Mouse (Mus musculus) megakaryocyte, adult 5-6 weeks (primary cell): ENCODE data around the gene Gm10696. TPM values are rescaled to one million over a fixed set of nuclear protein-coding genes. Genes with fewer than 3 reads are reported as not detected.
"Not testable (repeated sequence)": the region's sequence is repeated elsewhere in the genome, so short reads cannot be mapped to it uniquely, and the experiment has no call there.

ENCODE experiments used
- ATAC-seq: 2 replicates; pipeline ENCODE4 v1.8.0; 2016; ENCODE audit warnings: mild to moderate bottlenecking, inconsistent platforms; ENCODE audit not compliant: poor library complexity, severe bottlenecking
- total RNA-seq, 2 experiments: library from RNA; stranded (forward) in 1 of 2; stranded (reverse) in 1 of 2; fragments of 153-499, 151-499 nt in 1 of 2; fragments of 221-1000, 200-1000 nt in 1 of 2; gene quantifications; 2 replicates each; pipeline versions ENCODE4 v1.2.3 to v1.2.4; 2015 to 2017

Gm10696 gene
- total RNA-seq (2015) (not detected in 2 replicates), total RNA-seq (2017) (not detected in 2 replicates)

GRCm38 (mm10) chr3:94178093-94178492 lies at the start of gene Gm10696:
Gene Gm10696, minus strand, starts transcription at chr3:94178193.
- ATAC-seq = not testable (repeated sequence)

- ATAC-seq = not testable (repeated sequence)
These were observed 18.4 kb upstream of the Gm10696 start, which contains the start of gene Gm5286 for GRCm38 (mm10) chr3:94196414-94196813. Gene Gm5286, plus strand, starts transcription at chr3:94196714.

- not testable (repeated sequence) for ATAC-seq
These were observed 10.6 kb downstream of the Gm10696 start for GRCm38 (mm10) chr3:94167351-94167750.

Other genes with a start within 250 kb of the Gm10696 start
- gene Gm9117, start 234.7 kb downstream of the Gm10696 start, total RNA-seq (2015) = not detected in 2 replicates
- gene Gm9117, start 234.7 kb downstream of the Gm10696 start, total RNA-seq (2017) = not detected in 2 replicates
- not detected in 2 replicates for gene Tdpoz5, start 216.9 kb downstream of the Gm10696 start, total RNA-seq (2015)
- gene Tdpoz5, start 216.9 kb downstream of the Gm10696 start, total RNA-seq (2017) = not detected in 2 replicates
- not detected in 2 replicates for gene Gm9125, start 123.3 kb downstream of the Gm10696 start, total RNA-seq (2015)
- not detected in 2 replicates for gene Gm9125, start 123.3 kb downstream of the Gm10696 start, total RNA-seq (2017)
- not detected in 2 replicates for gene Gm10697, start 105.5 kb downstream of the Gm10696 start, total RNA-seq (2015)
- gene Gm10697, start 105.5 kb downstream of the Gm10696 start, total RNA-seq (2017) = not detected in 2 replicates
- not detected in 2 replicates for gene Gm5286, start 18.5 kb upstream of the Gm10696 start, total RNA-seq (2015)
- not detected in 2 replicates for gene Gm5286, start 18.5 kb upstream of the Gm10696 start, total RNA-seq (2017)
- gene Gm4778, start 85.8 kb upstream of the Gm10696 start, total RNA-seq (2015) = not detected in 2 replicates
- not detected in 2 replicates for gene Gm4778, start 85.8 kb upstream of the Gm10696 start, total RNA-seq (2017)
- gene Them4, start 131.9 kb upstream of the Gm10696 start, total RNA-seq (2015) = 2.9 and 3.5 TPM in 2 replicates
- gene Them4, start 131.9 kb upstream of the Gm10696 start, total RNA-seq (2017) = 1.8 and 2.9 TPM in 2 replicates
- gene Them5, start 163.9 kb upstream of the Gm10696 start, total RNA-seq (2015) = not detected in 2 replicates
- not detected in 2 replicates for gene Them5, start 163.9 kb upstream of the Gm10696 start, total RNA-seq (2017)
- not detected in 2 replicates for gene C2cd4d, start 184.2 kb upstream of the Gm10696 start, total RNA-seq (2015)
- not detected in 2 replicates for gene C2cd4d, start 184.2 kb upstream of the Gm10696 start, total RNA-seq (2017)
- gene Rorc, start 194.6 kb upstream of the Gm10696 start, total RNA-seq (2015) = 0.16 and 0.55 TPM in 2 replicates
- 0.18 and 0.45 TPM in 2 replicates for gene Rorc, start 194.6 kb upstream of the Gm10696 start, total RNA-seq (2017)
- gene Lingo4, start 220.3 kb upstream of the Gm10696 start, total RNA-seq (2015) = not detected in 2 replicates
- not detected in 2 replicates for gene Lingo4, start 220.3 kb upstream of the Gm10696 start, total RNA-seq (2017)
- gene Tdrkh, start 235.1 kb upstream of the Gm10696 start, total RNA-seq (2015) = 2.2 and 4.8 TPM in 2 replicates
- gene Tdrkh, start 235.1 kb upstream of the Gm10696 start, total RNA-seq (2017) = 1.1 and 4.3 TPM in 2 replicates